Mouse (Mus musculus) fibroblast of lung, adult 2 months (primary cell): ENCODE data around the gene Tent4b.
"Not testable (repeated sequence)": the region's sequence is repeated elsewhere in the genome, so short reads cannot be mapped to it uniquely, and the experiment has no call there.

Experiments used
- DNase-seq: peaks from one replicate; pipeline ENCODE4 v3.0.0-alpha.2; 2011; ENCODE audit warnings: low read depth

Gene Tent4b

DNA sequence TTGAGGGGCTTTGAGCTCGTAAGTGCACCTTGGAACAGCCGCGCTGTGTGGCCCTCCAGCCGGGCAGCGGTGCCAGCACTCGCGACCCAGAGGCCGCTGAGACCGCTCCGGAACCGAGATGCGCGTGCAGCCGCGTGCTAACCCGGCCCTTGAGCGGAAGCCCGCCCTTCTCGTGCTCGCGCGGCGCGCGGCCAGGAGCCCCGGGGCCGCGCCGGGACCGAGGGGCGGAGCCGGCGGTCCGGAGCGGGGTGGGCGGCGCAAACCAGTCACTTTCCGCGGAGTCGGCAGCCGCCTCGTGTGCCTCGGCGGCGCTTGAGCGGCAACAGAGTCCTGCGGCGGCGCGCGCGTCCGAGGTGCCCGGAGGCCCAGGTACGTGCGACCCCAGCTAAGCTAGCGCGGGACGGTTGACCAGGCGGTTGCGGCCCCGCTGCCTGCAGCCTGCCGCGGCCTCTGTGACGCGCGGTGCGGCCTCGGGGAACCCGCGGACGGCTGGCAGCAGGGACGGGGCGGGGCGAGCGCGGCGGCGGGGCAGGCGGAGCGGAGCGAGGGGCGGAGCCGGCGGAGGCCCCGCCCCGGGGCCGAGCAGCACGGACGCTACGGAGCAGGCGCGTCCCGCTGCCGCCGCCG lies at the start of gene Tent4b:
TSS of gene Tent4b (plus strand) at position 269 of the 627 bp plus-strand sequence.
- peak; percentile 72 for DNase-seq

DNA sequence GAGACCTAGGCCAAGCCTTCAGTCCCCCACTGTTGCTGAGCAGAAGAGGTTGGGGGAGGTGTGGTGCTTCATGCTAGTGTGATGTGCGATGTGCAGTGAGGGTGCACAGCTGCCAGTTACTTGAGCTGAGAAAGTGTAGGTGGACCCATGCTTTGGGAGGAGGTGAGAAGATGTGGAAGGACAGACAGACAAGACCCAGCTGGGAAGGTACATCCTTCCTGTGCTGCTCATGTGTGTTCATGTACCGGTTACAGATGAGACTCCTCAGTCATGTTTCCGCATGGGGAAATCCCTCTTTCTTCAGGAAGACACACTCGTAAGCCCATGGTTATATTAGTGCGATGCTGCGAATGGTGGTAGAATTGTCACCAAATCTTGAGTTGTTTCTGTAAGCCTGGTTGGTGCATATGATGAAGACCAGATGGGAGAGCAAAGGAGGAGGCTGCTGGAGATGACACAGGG lies 48.1 kb upstream of the Tent4b start:
- no peak for DNase-seq

DNA sequence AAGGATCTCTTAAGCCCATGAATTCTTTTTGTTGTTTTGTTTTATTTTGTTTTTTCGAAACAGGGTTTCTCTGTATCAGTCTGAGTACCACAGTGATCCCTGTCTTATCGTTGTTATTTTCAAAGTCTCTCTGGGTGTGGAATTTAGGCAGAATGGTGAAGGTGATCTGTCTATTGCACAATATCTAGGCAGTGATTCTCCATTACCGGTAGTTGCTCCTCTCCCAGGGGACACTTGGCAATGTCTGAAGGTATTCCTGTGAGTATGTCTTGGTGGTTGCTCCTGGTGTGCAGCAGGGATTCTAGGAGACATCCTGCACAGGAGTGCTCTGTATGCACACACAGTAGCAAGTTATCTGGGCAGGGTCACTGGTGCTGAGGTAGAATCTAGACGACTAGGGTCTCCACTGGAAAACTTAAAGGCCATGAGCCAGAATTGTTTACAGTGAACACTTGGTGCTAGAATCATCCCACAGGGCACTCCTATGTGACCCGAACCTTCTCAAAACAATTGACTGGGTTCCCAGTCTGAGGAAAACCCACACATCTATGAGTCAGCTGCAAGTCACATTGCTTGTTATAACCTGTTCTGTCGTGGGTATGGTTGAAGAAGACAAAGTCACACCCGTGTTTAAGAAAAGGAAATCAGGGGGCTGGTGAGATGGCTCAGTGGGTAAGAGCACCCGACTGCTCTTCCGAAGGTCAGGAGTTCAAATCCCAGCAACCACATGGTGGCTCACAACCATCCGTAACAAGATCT lies 38.6 kb upstream of the Tent4b start:
- peak; percentile 11 for DNase-seq

DNA sequence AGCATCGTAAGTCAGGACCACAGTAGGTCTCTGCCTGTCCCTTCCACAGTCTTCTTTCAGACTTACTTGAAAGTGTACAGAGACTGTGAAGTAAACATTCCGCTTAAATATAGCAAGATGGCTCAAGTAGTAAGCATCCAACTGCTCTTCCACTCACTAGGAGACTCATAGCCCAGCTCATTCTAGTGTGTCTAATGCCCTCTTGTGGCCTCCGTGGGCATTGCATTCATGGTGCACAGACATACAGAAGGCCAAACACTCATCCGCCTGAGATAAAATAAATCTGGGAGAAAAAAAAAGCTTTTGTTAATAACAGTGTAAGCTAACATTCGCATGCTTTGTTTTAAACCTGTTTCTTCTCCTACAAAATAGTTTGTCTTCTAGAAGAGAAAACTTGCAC lies 37.6 kb upstream of the Tent4b start:
- DNase-seq: peak; percentile 32

DNA sequence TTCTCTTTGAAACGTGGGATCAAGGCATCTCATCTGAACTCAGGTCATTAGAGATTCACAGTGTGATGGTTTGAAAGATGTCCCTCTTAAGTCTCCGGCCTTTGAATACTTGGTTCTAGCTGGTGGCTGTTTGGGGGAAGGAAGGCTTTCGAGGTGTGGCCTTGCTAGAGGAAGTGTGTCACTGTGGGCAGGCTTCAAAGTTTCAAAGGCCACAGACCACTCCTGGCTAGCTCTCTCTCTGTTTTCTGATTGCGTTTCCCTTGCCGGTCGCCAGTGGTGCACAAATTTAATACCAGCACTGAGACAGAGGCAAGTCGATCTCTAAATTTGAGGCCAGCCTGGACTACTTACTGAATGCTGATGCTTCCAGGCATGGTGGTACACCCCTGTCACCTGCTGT lies 23.7 kb upstream of the Tent4b start:
- DNase-seq: no peak

DNA sequence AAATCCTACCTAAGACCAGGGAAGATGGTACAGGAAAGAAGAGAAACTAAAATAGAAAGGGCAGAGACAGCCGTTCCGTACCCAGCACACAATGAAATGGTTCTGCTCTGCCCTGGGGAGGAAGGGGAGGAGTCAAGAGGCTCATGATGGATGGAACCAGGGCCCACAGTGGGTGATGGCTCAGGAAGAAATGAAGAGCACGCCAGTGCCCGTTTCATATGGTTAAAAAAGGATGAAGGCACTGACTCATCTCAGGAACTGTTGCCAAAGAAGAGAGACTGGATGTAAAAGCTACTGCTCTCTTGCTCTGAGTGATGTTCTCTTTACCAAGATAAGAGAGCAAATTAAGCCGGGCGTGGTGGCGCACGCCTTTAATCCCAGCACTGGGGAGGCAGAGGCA lies 21.7 kb upstream of the Tent4b start:
- DNase-seq: no peak

DNA sequence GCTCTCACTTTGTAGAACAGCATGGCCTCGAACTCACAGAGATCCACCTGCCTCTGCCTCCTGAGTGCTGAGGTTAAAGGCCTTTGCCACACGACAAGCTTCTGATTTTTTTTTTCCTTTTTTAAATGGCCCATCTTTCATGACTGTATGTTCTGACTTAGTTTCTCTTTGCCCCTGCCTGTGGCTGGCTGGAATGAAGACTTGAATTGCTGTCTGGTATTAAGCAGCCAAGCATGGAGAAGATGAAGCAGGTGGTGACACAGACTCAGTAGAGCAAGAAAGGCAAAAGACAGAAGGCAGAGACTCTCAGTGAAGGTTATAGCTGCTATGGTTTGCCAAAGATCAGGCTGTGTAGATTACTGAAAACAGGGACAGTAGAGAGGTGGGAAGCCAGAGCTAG lies 15.9 kb upstream of the Tent4b start:
- no peak for DNase-seq

DNA sequence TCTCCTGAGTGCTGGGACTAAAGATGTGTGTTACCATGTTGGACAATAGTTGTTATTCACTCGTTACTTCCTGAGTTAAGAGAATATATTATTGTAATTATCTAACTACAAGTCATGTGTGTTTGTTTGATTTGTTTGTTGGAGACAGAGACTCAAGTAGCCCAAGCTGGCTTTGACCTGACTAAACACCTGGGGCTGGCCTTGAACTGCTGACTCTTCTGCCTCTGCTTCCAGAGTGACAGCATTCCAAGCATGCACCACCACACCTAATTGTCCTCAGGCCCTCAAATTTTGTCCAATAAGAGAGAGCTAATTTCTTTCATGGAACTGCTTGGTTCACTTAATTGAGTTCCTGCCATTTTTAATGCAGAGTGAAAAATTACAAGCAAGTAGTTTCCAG lies 14.1 kb upstream of the Tent4b start:
- no peak for DNase-seq

DNA sequence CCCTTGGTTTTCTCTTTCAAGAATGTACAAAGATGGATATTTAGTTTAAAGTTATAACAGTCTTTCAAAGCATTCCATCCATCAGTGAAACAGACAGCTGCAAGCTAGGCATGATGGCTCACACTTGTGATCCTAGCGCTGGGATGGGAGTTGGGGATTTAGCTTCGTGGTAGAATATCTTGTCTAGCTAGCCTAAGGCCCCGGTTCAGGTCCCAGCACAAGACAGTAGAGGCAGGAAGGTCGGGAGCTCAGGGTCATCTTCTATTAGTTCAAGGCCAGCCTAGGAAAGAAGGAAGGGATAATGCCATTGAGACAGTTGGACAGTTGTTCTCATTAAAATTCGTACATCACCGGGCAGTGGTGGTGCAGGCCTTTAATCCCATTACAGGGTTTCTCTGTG lies 13.3 kb upstream of the Tent4b start:
- DNase-seq: no peak

DNA sequence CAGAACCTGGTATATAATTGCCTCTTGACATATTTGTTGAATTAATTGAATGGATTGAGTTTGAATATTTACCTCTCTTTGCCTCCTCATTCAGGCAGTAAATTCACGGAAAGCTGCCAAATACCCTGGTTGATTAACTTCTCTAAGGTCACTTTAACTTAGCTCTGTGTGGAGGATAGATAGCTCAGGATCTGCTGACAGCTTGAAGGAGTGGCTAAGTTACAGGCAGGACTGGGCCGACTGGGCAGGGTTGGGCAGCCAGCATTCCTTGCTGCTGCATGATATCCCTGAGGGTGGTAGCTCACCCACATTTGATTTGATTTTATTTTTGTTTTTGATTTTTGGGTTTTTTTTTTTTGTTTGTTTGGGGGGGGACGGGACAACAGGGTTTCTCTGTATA lies 1.7 kb upstream of the Tent4b start:
- DNase-seq: no peak

DNA sequence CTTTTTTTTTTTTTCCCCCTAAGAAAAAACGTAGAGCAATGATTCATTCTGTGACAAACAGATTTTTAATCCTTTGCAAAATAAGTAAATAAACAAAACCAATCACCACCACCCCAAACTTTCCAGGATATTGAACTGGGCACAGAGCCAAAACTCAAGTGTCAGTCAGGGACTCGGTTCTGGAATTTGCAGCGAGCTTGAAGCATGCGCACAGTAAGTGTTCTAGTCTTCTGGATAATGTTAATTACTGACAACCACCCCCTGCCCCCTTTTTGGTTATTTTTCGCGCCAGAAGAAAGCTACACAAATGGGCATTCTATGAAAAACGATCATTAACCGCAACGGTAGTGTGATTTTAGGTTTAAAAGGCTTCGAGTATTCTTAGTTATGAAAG lies 465 bp upstream of the Tent4b start:
- no peak for DNase-seq

DNA sequence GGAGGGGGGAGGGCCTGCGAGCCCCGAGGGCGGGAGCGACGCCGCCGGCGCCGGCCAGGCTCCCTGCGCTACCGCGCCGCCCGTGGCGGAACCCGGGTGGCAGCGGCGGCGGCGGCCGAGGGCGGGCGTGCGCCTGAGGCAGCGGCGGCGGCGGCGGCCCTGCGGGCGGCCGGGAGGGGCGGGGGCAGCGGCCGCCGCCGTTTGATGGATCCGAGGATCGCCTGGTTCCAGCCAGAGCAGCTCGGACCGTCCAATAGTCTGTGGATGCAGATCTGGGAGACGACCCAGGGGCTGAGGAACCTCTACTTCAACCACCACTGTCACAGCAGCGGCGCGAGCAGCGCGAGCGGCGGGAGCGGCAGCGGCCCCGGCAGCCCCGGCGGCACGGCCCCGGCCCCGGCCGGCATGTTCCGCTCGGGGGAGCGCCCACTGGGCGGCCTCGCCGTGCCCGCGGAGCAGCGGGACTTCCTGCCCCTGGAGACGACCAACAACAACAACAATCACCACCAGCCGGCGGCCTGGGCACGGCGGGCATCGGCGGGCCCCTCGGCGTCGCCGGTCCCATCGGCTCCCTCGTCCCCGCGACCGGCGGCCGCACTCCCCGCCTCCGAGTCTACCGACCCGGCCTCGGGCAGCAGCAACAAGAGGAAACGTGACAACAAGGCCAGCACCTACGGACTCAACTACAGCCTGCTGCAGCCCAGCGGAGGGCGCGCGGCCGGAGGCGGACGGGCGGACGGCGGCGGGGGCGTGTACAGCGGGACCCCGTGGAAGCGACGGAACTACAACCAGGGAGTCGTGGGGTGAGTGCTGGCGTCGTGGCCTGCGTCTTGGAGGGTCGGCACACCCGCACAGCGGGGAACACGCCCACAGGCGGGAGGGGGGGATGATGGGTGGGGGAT lies 938 bp downstream of the Tent4b start:
- DNase-seq: no peak

DNA sequence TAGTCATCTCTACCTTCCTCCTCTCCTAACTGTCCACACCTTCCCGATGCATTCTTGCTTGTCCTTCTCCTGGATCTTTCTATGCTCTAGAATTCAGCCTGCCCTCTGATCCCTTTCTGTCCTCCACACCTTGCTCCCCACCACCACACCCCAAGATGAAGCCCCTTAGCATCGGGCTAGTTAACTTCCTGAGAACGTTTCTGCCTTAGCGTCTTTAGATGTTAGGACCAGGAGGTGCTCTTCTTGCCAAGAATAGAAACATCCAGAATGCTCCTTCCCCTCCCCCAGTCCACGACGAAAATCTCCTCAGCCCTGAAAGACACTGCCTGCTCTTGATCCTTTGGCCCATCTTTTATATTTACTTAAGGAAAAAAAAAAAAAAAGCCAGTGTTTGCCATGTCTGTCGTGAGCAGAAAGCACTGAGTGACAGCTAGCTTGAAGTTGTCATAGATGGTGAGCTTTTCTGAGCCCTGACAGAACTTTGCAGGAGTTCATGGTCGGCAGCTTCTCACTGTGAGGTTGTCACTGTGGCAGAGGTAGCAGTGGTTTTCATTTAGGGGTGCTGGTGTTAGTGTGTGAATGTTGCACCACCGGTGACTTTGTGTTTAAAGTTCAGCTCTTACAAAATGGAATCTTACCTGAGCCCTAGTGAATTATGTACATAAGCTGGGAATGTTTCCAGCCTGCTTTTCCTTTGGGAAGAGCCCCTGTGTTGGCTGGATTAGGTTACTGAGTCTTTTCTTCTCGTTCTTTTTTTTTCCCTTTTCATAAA lies 1.9 kb downstream of the Tent4b start:
- no peak for DNase-seq

DNA sequence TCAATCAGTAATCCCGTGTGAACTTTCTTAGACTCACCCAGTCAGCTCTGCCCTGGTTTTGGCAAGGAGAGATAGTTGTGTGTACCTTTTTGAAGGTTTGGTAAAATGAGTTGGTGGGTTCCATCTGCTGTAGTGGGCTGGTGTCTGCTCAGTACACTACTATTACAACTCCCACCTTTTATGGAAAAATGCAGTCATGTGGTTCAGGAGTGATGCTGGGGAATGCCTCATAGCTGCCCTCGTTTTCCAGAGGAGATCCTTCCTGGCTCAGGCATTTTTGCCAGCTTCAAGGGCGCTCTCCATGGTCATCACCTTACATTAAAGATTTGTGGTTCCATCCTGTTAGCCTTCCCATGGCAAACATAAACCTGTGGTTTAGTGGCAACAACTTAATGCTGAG lies 2.6 kb downstream of the Tent4b start:
- DNase-seq: no peak

DNA sequence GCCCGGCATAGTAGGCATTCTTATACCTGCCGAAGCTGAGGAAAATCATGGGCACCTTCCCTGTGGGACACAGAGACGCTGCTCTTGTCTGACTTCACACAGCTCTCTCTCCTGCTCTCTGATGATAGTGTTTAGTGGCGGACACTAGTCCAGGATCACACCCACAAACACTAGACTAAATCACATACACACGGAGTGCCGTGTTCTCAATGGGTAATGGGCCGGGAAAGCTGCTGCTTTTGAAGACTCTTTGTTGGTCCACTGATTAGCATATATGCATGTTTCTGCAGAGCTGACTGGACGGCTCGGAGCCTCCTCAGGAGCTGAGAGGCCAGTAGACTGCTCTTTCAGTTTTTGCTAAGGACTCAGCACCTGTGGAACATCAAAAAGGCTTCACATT lies 7.0 kb downstream of the Tent4b start:
- no peak for DNase-seq

DNA sequence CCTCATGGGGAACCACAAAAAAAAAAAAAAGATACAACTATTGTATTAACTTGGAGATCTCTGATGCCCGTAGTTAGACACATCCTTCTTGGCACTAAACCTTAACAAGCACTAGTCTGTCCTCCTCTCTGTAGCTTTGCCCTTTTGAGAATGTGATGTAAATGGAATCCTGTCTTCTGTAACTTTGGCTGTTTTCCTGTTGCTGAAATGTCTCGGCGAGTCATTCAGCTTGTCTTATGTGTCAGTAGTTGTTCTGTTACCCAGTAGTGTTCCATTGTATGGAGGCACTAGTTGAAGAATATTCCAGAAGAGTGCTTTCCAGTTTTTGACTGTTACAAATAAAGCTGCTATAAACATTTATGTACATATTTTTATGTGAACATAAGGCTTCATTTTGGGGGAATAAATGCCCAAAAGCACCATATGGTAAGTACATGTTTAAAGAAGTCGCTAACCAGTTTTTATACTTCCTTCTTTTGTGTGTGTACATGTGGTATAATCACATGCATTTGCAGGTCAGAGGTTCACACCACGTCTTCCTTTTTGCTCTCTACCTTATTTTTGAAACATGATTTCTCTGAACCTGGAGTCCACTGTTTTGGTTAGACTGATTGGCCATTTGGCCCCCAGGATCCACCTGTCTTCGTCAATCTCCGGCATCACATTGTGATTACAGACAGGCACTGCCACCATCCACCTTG lies 8.3 kb downstream of the Tent4b start:
- no peak for DNase-seq

DNA sequence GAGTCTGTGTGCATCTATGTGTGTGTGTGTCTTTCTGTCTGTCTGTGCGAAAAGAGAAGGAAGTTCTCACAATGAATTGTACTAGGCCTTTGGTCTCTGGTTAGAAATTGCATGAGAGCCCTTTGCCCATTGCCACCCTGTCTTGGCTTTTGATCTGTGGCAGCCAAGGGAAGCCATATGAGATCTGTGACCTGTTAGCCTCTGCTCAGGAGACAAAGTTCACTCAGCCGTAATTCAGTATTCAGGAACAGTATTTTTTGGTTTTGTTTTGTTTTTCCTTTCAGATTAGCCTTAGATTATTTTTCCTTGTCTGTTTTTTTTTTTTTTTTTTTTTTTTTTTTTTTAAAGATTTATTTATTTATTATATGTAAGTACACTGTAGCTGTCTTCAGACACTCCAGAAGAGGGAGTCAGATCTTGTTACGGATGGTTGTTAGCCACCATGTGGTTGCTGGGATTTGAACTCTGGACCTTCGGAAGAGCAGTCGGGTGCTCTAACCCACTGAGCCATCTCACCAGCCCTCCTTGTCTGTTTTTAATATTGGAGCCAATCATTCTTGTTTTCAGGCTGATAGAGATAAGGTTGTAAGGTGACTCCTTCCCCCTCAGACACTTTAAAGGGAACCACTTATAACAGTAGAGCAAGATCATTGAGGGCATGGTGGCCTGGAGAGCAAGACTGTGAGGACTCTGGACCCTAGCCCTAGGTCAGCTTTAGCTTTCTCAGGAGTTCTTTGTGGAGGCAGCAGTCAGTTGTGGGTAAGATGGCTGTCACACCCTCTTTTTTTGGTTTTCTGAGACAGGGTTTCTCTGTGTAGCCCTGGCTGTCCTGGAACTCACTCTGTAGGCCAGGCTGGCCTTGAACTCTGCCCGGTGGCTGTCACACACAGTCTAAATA lies 11.2 kb downstream of the Tent4b start:
- DNase-seq: not testable (repeated sequence)

DNA sequence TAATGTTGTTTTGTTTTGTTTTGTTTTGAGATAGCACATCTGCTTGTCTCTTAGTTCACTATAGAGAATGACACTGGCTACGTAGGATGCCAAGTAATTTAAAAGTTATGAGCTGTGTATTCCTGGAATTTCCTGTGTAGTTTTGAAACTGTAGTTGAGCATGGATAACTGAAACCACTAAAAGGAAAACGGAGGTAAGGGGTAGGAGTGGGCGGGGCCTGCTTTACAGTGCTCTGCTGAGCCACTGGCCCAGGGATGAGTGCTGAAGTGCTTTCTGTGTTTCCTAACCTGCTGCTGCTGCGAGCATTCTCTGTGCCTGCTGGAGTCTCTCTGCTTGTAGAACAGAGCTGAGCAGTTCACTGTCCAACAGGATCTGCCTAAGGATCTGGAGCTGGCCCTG lies 22.3 kb downstream of the Tent4b start:
- DNase-seq: no peak

DNA sequence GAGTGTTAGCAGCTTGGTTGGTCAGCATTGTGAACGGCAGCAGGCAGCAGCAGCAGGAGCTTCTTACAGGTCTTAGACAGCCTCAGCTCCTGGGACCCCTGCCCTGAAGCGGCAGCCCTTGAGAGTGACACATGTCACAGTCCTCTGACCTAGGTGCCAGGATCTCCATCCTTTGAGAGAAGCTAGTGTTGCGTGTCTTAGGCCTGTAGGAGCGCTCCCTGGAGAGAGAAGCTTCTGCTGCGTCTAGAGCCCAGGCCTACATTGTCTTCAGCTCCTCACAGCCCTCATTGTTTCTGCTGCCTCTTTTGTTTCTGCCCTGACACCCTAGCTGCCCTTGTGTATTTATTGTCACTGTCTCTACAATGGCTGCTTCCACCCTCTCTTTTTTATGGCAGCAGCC lies 26.3 kb downstream of the Tent4b start:
- DNase-seq: no peak

DNA sequence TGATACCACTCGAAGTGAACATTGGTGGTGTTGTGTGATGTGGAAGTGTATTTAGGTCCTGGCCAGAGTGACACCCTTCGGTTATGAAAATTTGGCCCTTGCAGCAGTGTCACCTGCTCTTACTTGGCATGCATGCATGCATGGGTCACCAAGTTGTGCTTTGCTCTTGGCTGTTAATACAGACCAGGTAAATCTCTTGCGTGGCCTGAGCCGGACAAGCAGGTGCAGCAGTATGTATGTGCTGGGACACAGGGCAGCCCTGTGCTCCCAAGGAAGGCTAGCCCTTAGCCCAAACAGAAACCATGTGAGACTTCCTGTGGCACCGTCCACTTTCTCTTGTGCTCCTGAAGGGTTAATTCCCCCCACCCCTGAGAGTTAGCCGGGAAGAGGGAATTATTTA lies 28.8 kb downstream of the Tent4b start:
- DNase-seq: no peak
